Mouse (Mus musculus) CH12.LX (cell line): Measurements from ENCODE around the gene C1ql1.

ENCODE experiments used
- CTCF ChIP-seq, 2 experiments: IDR thresholded peaks in 1 of 2; conservative IDR thresholded peaks in 1 of 2; 2 replicates each; pipeline ENCODE4 v1.5.1; 2011 to 2012; ENCODE audit warnings: low read depth in 2 of 2, low read length in 2 of 2, improper control_type of control experiment in 1 of 2, inconsistent platforms in 1 of 2, mild to moderate bottlenecking in 1 of 2, moderate library complexity in 1 of 2
- POLR2A ChIP-seq: IDR thresholded peaks from 2 replicates; pipeline ENCODE4 v1.6.1; 2011; ENCODE audit warnings: low read depth, mild to moderate bottlenecking, improper control_type of control experiment, low read length

DNA sequence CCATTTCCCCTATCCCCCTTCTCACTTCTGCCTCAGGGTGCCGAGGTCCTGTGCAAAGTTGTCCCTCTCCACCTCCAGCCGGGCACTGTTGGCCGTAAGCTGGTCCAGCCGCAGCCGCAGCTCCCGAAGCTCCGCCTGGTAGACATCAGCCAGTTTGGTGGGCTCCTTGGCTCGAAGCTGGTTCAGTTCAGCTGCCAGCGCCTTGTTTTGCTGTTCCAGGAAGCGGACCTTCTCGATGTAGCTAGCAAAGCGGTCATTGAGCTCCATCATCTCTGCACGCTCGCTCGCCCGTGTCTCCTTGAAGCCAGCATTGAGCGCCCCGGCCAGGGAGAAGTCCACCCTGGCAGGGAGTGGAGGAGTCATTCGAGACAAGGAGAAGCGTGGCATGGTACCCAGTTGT lies 49.8 kb downstream of the C1ql1 start:
- TF ChIP-seq POLR2A: no peak
- no peak for TF ChIP-seq CTCF (conservative IDR thresholded peaks at IDR 0.05 in 1 of 2, IDR thresholded peaks at IDR 0.05 in 1 of 2; ENCODE audit: low read depth in 2 of 2, low read length in 2 of 2)
